Mouse (Mus musculus) small intestine, adult 2 months (tissue): ENCODE results near the gene Bcas1. TPM values are rescaled to one million over a fixed set of nuclear protein-coding genes. Genes with fewer than 3 reads are reported as not detected.
A peak's percentile ranks its signal among the peaks of the same experiment; 100 is the strongest.

ENCODE experiments used
- H3K27ac ChIP-seq: fragments of 200-500 bp; 2 replicates; pipeline ENCODE4 v1.5.1; 2012; ENCODE audit warnings: low read depth, low read length, control low read depth, inconsistent platforms; ENCODE audit not compliant: insufficient read depth
- H3K27me3 ChIP-seq: fragments of 200-500 bp; 2 replicates; pipeline ENCODE4 v1.6.1; 2012; ENCODE audit warnings: mild to moderate bottlenecking, moderate library complexity, low read length, inconsistent platforms; ENCODE audit not compliant: control insufficient read depth, insufficient read depth
- H3K36me3 ChIP-seq: fragments of 200-500 bp; 2 replicates; pipeline ENCODE4 v1.6.1; 2012; ENCODE audit warnings: mild to moderate bottlenecking, low read length, control low read depth, inconsistent platforms; ENCODE audit not compliant: control insufficient read depth, insufficient read depth
- H3K4me1 ChIP-seq: fragments of 200-500 bp; 2 replicates; pipeline ENCODE4 v1.6.1; 2012; ENCODE audit warnings: low read length, inconsistent platforms, mixed read lengths; ENCODE audit not compliant: control insufficient read depth, insufficient read depth, insufficient read length
- H3K4me3 ChIP-seq: fragments of 200-500 bp; 2 replicates; pipeline ENCODE4 v1.5.1; 2012; ENCODE audit warnings: low read depth, mild to moderate bottlenecking, control low read depth, inconsistent platforms, low read length, moderate library complexity
- CTCF ChIP-seq: fragments of 200-500 bp; IDR thresholded peaks from 2 replicates; pipeline ENCODE4 v1.5.1; 2012; ENCODE audit warnings: low read depth, mild to moderate bottlenecking, control low read depth, inconsistent platforms, low read length, moderate library complexity, mixed read lengths; ENCODE audit not compliant: insufficient replicate concordance, insufficient read length; ENCODE audit errors: extremely low read depth
- POLR2A ChIP-seq: fragments of 200-500 bp; IDR thresholded peaks from 2 replicates; pipeline ENCODE4 v1.6.1; 2012; ENCODE audit warnings: low read depth, mild to moderate bottlenecking, control low read depth, inconsistent platforms, low read length, moderate library complexity
- WGBS: fragments of 180-500 bp; shearing (Covaris S2); methylation state at CpG from one replicate; pipeline ENCODE4 v1.1.7; 2018; 5-methylcytosine and 5-hydroxymethylcytosine counted together
- polyA plus RNA-seq: library from polyadenylated mRNA; depleted of rRNA; stranded (reverse); fragments of >200 nt; gene quantifications from 2 replicates; pipeline ENCODE4 v1.2.3, GENCODE M21; 2012

The Bcas1 gene
- polyA plus RNA-seq, 1 experiment: 18.4 TPM

DNA sequence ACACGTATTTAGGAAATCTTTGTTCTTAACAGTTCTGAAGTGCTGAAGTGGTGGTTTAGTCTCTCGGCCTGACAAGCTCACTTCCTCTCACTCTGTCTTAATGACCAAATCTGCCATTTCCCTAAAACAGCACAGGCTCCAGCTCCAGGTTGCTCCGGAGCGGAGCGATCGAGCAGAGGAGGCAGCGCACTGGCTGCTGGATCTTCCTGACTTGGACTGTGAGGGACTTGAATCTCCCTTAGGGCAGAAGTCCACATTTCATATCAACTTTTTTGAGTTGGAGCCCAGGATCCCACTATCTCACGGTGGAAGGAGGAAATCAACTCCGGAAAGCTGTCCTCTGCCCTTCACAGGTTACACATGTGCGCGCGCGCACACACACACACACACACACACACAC is 97.7 kb downstream of the Bcas1 start:
- peak overlapping the region; percentile 86 for H3K27ac ChIP-seq
- no peaks in the 10 kb centered on the region for H3K36me3 ChIP-seq
- WGBS: 22% methylated on average over 13 of the region's 13 CpGs
- peak overlapping the region; percentile 12; the same call in 1 of the 2 replicates for H3K4me3 ChIP-seq
- no peaks in the 10 kb centered on the region for H3K27me3 ChIP-seq
- peaks cover 20% of the 10 kb centered on the region for H3K4me1 ChIP-seq
- TF ChIP-seq POLR2A: no peak
- no peak for TF ChIP-seq CTCF

DNA sequence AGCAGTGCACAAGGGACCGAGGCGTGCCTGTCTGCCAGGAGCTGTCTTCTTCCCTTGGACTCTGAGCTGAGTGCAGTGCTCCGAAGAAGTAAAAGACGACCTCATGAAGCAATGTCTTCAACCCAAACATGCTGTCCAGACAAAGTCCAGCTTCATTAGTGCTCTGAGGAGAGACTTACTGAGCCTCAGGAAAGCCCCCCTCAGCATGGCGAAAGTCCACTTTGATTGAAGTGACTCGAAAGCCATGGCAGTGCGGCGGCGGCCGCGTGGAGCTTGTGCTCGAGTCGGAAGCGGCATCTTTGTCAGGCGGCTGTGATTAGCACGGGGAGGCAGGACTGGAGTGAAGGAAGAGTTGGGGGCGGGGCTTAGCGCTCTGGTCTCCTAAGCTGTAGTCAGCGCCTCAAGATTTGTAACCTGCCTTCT is 103.7 kb downstream of the Bcas1 start:
- peak overlapping the region; percentile 73 for H3K27ac ChIP-seq
- 3% methylated on average over 19 of the region's 19 CpGs for WGBS
- H3K27me3 ChIP-seq: no peaks in the 10 kb centered on the region
- TF ChIP-seq CTCF (no peak), POLR2A (peak; percentile 62)
- peaks cover 10% of the 10 kb centered on the region for H3K4me1 ChIP-seq
- H3K4me3 ChIP-seq: peak overlapping the region; percentile 64
- H3K36me3 ChIP-seq: no peaks in the 10 kb centered on the region

DNA sequence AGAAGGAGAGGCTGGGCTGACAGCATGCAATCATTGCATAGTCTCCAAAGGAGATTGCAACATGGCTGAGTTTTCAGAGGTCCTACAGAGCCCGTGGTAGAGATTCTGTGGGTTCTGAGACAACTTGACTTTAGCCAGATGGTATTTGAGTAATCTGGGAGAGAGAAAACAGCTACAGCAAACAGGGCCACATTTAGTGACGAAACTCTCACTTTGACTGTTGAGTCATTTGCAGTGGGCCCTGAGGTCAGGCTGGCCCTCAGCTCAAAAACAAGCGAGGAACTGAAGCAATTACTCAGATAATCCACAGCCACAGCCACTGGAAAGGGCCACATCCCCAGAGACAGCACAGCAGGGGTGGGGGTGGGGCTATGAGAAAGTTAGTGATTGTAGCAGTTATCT is 105.6 kb downstream of the Bcas1 start:
- no peaks in the 10 kb centered on the region for H3K27me3 ChIP-seq
- H3K4me3 ChIP-seq: no peak overlapping the region
- 29% methylated on average over 3 of the region's 3 CpGs for WGBS
- peak overlapping the region; percentile 52 for H3K27ac ChIP-seq
- H3K4me1 ChIP-seq: peaks cover 15% of the 10 kb centered on the region
- TF ChIP-seq CTCF: no peak
- TF ChIP-seq POLR2A: no peak
- no peaks in the 10 kb centered on the region for H3K36me3 ChIP-seq

DNA sequence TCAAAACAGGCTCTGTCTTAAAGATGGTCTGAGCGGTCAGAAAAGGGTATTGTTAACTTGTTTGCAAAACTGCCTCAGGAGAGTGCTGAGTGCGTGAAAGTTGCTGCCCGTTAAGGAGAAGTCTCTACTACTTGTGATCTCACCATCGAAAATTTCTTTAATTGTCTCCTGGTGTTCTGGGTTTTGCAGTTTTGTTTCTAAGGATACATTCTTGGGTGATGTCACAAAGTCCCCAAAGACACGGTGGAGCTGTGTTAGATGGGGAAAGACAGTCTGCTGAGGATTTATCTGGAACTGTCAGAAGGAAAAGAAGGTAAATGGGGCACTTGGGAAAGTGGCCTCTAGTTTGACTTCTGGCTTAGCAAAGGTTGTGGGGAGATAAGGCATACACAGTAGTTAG is 106.1 kb downstream of the Bcas1 start:
- TF ChIP-seq CTCF: no peak
- TF ChIP-seq POLR2A: no peak
- no peaks in the 10 kb centered on the region for H3K27me3 ChIP-seq
- no peaks in the 10 kb centered on the region for H3K36me3 ChIP-seq
- peaks cover 15% of the 10 kb centered on the region for H3K4me1 ChIP-seq
- H3K4me3 ChIP-seq: no peak overlapping the region
- H3K27ac ChIP-seq: peak overlapping the region; percentile 52
- 68% methylated on average over 5 of the region's 5 CpGs for WGBS

DNA sequence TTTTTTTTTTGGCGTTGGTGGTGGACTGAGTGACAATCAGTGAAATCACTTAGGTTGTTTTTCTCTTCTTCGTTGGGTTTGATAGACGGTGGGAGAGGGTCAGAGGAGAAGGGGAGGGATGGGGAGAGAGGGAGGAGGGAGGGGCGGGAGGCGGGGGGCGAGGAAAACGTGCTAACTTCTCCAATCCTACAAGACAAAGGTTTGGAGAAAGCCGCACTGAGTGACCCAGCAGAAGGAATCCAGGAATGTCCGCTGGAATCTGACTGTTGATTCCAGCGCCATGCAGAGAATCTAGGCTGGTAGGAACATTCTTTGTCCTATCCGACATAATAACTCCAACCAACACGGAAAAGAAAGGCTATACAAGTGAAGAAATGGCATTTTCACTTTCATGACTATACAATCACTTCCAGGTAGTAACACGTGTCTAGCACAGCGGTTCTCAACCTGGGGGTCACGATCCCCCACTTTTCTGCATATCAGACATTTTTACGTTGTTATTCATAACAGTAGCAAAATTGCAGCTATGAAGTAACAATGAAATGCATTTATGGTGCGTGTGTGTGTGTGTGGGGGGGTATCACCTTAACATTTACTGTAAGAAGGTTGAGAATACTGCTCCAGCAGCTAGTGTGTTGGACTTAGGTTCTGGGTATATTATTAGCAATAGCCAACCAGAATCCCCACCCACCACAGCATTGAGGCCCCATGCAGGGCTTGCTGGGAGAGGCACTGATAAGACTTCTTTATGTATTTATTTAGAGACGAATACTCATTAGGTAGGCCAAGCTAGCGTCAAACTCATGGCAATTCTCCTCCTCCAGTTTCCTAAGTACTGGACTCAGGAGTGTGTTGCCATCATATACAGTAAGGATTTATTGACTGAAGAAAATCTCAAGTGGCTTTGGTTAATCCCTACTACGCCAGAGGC is 107.8 kb downstream of the Bcas1 start:
- Histone ChIP-seq H3K36me3 (no peaks in the 10 kb centered on the region), H3K27me3 (no peaks in the 10 kb centered on the region), H3K27ac (peak overlapping the region; percentile 72), H3K4me1 (peaks cover 15% of the 10 kb centered on the region), H3K4me3 (peak overlapping the region; percentile 41)
- WGBS: 7% methylated on average over 18 of the region's 20 CpGs
- no peak for TF ChIP-seq CTCF
- no peak for TF ChIP-seq POLR2A

DNA sequence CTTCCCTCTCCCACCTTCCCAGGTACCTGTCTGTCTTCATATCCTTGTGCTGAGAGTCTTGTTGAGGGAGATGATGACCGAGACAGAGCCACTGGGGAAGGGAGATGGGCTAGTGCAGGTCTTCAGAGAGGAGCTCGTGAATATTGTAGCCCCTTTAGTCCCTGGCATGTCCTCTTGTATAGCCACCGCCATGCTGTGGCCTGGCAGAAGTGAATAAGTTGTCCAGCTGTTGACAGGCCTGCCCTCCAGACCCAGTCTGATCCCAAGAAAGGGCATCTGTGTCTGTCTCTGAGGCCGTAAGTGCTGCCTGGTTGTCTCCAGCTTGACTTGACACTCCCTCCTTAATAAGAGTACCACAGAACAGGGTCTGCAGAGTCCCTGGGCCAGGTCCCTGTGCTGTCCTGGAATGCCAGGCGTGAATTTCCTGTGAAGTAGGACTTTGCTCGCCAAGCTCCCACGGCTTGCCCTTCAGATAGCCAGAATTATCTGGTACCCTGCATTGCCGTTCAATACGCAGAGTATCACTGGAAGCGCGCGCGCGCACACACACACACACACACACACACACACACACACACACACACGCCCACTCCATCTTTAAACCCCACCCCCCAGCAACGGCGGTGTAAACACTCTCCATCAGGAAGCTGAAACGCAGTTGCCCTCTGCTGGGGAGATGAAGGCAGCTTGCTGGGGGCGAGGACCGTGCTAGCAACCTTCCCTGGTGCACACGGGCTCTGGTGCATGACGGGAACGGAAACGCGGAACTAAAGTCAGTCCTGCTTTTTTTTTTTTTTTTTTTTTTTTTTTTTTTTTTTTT is 108.7 kb downstream of the Bcas1 start:
- peaks cover 15% of the 10 kb centered on the region for H3K4me1 ChIP-seq
- peak overlapping the region; percentile 84 for H3K27ac ChIP-seq
- H3K36me3 ChIP-seq: no peaks in the 10 kb centered on the region
- H3K4me3 ChIP-seq: peak overlapping the region; percentile 34
- TF ChIP-seq CTCF: peak; percentile 57; the same call in 1 of the 2 replicates
- TF ChIP-seq POLR2A: no peak; the same call in 1 of the 2 replicates
- 9% methylated on average over 25 of the region's 25 CpGs for WGBS
- H3K27me3 ChIP-seq: no peaks in the 10 kb centered on the region
